Mouse (Mus musculus): ENCODE data around the gene Gm29866. TPM values are rescaled to one million over a fixed set of nuclear protein-coding genes. Genes with fewer than 3 reads are reported as not detected.
"Not testable (repeated sequence)": the region's sequence is repeated elsewhere in the genome, so short reads cannot be mapped to it uniquely, and the experiment has no call there.

Gm29866 gene
- polyA plus RNA-seq (2014; fragmentation: Nextera tagmentation; extraction: Ambion mirVana): not detected in 2 replicates

DNA sequence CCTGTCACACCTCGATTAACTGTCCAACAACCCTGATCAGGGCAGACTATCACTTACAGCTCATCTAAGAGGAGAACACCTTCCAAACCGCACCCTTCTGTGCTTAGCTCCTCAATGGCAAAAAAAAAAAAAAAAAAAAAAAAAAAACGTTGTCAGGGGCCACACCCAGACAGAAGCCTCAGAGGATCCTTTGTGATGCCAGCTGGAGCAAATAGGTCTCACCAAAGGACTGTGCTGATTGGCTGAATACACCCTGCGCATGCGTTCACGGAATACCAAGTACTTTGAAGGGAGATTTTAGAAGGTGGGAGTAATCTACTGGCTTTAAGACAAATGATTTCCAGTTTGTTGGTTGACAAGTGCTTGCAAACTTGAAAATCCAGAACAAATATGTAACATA, at the start of gene Gm29866:
Gene Gm29866, minus strand, starts transcription at position 101 of the 400 bp plus-strand sequence.
- H3K36me3 ChIP-seq (ENCODE audit: control insufficient read depth, insufficient read depth, low read length); DNase-seq (ENCODE audit: low spot score); H3K9ac ChIP-seq (ENCODE audit: low read length); ATAC-seq (ENCODE audit: insufficient number of reproducible peaks, low FRiP score, low TSS enrichment, low read depth); H3K4me1 ChIP-seq (ENCODE audit: control insufficient read depth, insufficient read depth, low read length); H3K27ac ChIP-seq (replicated peaks; ENCODE audit: low read depth, low read length); H3K4me3 ChIP-seq (ENCODE audit: low read depth, low read length); H3K4me2 ChIP-seq (ENCODE audit: low read depth, severe bottlenecking); H3K27me3 ChIP-seq (ENCODE audit: control insufficient read depth, insufficient read depth, low read length); H3K9me3 ChIP-seq (ENCODE audit: control insufficient read depth, low read length): not testable (repeated sequence)
- no CpG with 5 or more reads among the region's 6 CpGs for WGBS

Other genes starting within 250 kb of the Gm29866 start
- not detected in 2 replicates for gene Gm20909, start 170.9 kb upstream of the Gm29866 start, polyA plus RNA-seq (2014; fragmentation: Nextera tagmentation; extraction: Ambion mirVana)
- gene Gm20865, start 247.9 kb upstream of the Gm29866 start, polyA plus RNA-seq (2014; fragmentation: Nextera tagmentation; extraction: Ambion mirVana): not detected in 2 replicates

Measured in limb, embryonic 11.5 days (tissue).